In the genomic region with DNA sequence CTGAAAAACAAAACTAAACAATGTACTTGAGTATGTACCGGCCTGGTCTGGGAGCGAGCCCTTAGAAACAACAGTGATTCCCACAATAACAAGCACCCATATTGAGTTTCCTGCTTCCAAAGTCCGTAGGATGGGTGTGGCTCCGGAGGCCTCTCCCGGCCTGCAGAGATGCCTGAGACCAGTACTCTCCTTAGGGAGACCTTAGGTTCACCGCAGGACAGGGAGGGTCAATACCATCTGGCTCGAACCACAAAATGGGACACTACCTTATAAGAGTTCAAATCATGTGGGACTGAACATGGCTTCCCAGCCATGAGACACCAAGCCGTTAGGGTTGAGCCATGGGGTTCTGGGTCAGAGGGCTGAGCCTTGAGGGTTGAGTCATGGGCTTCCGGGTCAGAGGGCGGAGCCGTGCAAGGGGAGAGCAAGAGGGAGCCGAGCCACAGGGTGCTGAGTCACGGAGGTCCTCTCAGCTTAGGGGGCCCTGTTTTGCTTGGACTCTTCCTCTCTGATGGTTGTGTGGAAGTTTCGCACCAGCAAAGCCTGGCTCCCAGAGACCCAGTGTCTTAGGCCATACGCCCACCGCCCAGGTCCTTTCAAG, we compare ENCODE assay signal across 8 mouse cellular contexts.
DNase-seq lines count a peak whose midpoint lies in the region; ATAC-seq and TF ChIP-seq lines count a peak whose summit lies in the region.
"Not testable (repeated sequence)": the region's sequence is repeated elsewhere in the genome, so short reads cannot be mapped to it uniquely, and the experiment has no call there.

No protein-coding gene starts in this region.

- not testable (repeated sequence) for H3K4me1 ChIP-seq in intestine, embryonic 14.5 days (replicated peaks; ENCODE audit: control insufficient read depth, insufficient read depth, low read length); kidney, adult 2 months (ENCODE audit: control insufficient read depth, insufficient read depth, low read length); kidney, postnatal 0 days (replicated peaks; ENCODE audit: insufficient read depth, low read length); small intestine, adult 2 months (ENCODE audit: control insufficient read depth, insufficient read depth, insufficient read length, low read length); testis, adult 2 months (ENCODE audit: control insufficient read depth, insufficient read depth, low read length)
- H3K4me1 ChIP-seq in lung, embryonic 16.5 days (replicated peaks; ENCODE audit: control insufficient read depth, insufficient read depth, low read length) = peaks cover 15% of the 10 kb centered on the region

- WGBS in intestine, embryonic 14.5 days = 76% methylated on average over 16 of the region's 16 CpGs
- WGBS in kidney, adult 2 months = 53% methylated on average over 16 of the region's 16 CpGs
- 60% methylated on average over 16 of the region's 16 CpGs for WGBS in kidney, postnatal 0 days
- 72% methylated on average over 16 of the region's 16 CpGs for WGBS in lung, embryonic 16.5 days
- WGBS in small intestine, adult 2 months = 40% methylated on average over 16 of the region's 16 CpGs

- H3K27ac ChIP-seq in gastrocnemius, adult 2 months = peak overlapping the region; percentile 80
- H3K27ac ChIP-seq in intestine, embryonic 14.5 days (ENCODE audit: low read depth) = peak overlapping the region; percentile 27; the same call in 1 of the 2 replicates
- H3K27ac ChIP-seq in kidney, adult 2 months (ENCODE audit: insufficient read depth, low read depth, low read length) = not testable (repeated sequence)
- H3K27ac ChIP-seq in kidney, postnatal 0 days = peak overlapping the region; percentile 3; the same call in 1 of the 2 replicates
- H3K27ac ChIP-seq in lung, embryonic 16.5 days (ENCODE audit: low read length) = peak overlapping the region; percentile 80
- H3K27ac ChIP-seq in small intestine, adult 2 months (ENCODE audit: insufficient read depth, low read depth, low read length) = peak overlapping the region; percentile 100
- H3K27ac ChIP-seq in testis, adult 2 months (ENCODE audit: control insufficient read depth, insufficient read depth, low read depth, low read length) = 0 out of 2 replicates have a peak overlapping the region, but pooled peaks have one; percentile 7

- not testable (repeated sequence) for H3K4me3 ChIP-seq in gastrocnemius, adult 2 months; intestine, embryonic 14.5 days (ENCODE audit: low read depth, low read length); kidney, adult 2 months (ENCODE audit: insufficient read depth, low read depth, low read length); kidney, postnatal 0 days (replicated peaks; ENCODE audit: low read depth, low read length); lung, embryonic 16.5 days (ENCODE audit: low read length); small intestine, adult 2 months (ENCODE audit: low read depth, low read length)
- H3K4me3 ChIP-seq in testis, adult 2 months (ENCODE audit: control insufficient read depth, low read depth, low read length) = peak overlapping the region; percentile 43

- TF ChIP-seq CTCF in gastrocnemius, adult 2 months (IDR thresholded peaks at IDR 0.05); kidney, adult 2 months (conservative IDR thresholded peaks at IDR 0.05; ENCODE audit: insufficient read depth, insufficient read length, low read depth, low read length); kidney, postnatal 0 days (IDR thresholded peaks at IDR 0.05; ENCODE audit: low read depth); small intestine, adult 2 months (IDR thresholded peaks at IDR 0.05; ENCODE audit: extremely low read depth, insufficient read length, insufficient replicate concordance, low read depth, low read length); testis, adult 2 months (IDR thresholded peaks at IDR 0.05; ENCODE audit: control insufficient read depth, insufficient read depth, insufficient replicate concordance, low read depth, low read length): not testable (repeated sequence)

- H3K4me2 ChIP-seq in intestine, embryonic 14.5 days (ENCODE audit: low read length); kidney, postnatal 0 days (ENCODE audit: low read length); lung, embryonic 16.5 days (ENCODE audit: low read depth, low read length): not testable (repeated sequence)

- not testable (repeated sequence) for H3K9me3 ChIP-seq in intestine, embryonic 14.5 days (ENCODE audit: control insufficient read depth, low read length); kidney, postnatal 0 days (replicated peaks; ENCODE audit: low read length); lung, embryonic 16.5 days (ENCODE audit: control insufficient read depth, low read length)

- TF ChIP-seq POLR2A in kidney, adult 2 months (IDR thresholded peaks at IDR 0.05; ENCODE audit: low read depth, low read length); small intestine, adult 2 months (IDR thresholded peaks at IDR 0.05; ENCODE audit: low read depth, low read length): not testable (repeated sequence)
- TF ChIP-seq POLR2A in testis, adult 2 months (IDR thresholded peaks at IDR 0.05; ENCODE audit: control insufficient read depth, low read depth, low read length) = 0 out of 2 replicates have a peak, but pooled peaks have one; percentile 26

- peak; percentile 46 for ATAC-seq in intestine, embryonic 14.5 days (replicated peaks; ENCODE audit: low FRiP score, low TSS enrichment, low read depth)
- ATAC-seq in kidney, postnatal 0 days (replicated peaks; ENCODE audit: low FRiP score, low read depth) = peak; percentile 33; the same call in 1 of the 2 replicates
- peak; percentile 11; the same call in 1 of the 2 replicates for ATAC-seq in lung, embryonic 16.5 days (ENCODE audit: low read depth)

- not testable (repeated sequence) for H3K9ac ChIP-seq in intestine, embryonic 14.5 days (ENCODE audit: low read length); kidney, postnatal 0 days (ENCODE audit: low read depth, low read length); lung, embryonic 16.5 days (ENCODE audit: low read length)

- peak; percentile 51 for DNase-seq in R1 (ENCODE audit: low read depth, low spot score)
- DNase-seq in gastrocnemius, adult 2 months; intestine, embryonic 14.5 days (ENCODE audit: low spot score); kidney, postnatal 0 days (ENCODE audit: low spot score): not testable (repeated sequence)
- DNase-seq in kidney, adult 2 months = peak; percentile 13

- intact Hi-C loops in gastrocnemius, adult 2 months (cut with DNase I) = not testable (repeated sequence)

- not testable (repeated sequence) for H3K27me3 ChIP-seq in intestine, embryonic 14.5 days (replicated peaks; ENCODE audit: control insufficient read depth, insufficient read depth, low read length); kidney, adult 2 months (replicated peaks; ENCODE audit: control insufficient read depth, insufficient read depth, low read length); kidney, postnatal 0 days (ENCODE audit: insufficient read depth, low read length); lung, embryonic 16.5 days (ENCODE audit: control insufficient read depth, insufficient read depth, low read depth, low read length); small intestine, adult 2 months (ENCODE audit: control insufficient read depth, insufficient read depth, low read length); testis, adult 2 months (ENCODE audit: control insufficient read depth, insufficient read depth, low read length)

- H3K36me3 ChIP-seq in intestine, embryonic 14.5 days (ENCODE audit: control insufficient read depth, insufficient read depth, low read length); kidney, adult 2 months (ENCODE audit: control insufficient read depth, insufficient read depth, low read length); kidney, postnatal 0 days (ENCODE audit: insufficient read depth, low read length); lung, embryonic 16.5 days (ENCODE audit: control insufficient read depth, insufficient read depth, low read length); small intestine, adult 2 months (ENCODE audit: control insufficient read depth, insufficient read depth, low read length); testis, adult 2 months (ENCODE audit: control insufficient read depth, insufficient read depth, low read length): not testable (repeated sequence)
